Mouse (Mus musculus) lung, adult 10 weeks (tissue): ENCODE results near the gene Cdiptos. TPM values are rescaled to one million over a fixed set of nuclear protein-coding genes. Genes with fewer than 3 reads are reported as not detected.

Experiments used
- polyA plus RNA-seq: library from polyadenylated mRNA; stranded (reverse); fragments of 350-450 nt; fragmentation: Illumina TruSeq; extraction: RNeasy Lipid Tissue Mini Kit (QIAGEN cat#74804); gene quantifications from one replicate; pipeline ENCODE4 v1.2.3, GENCODE M21; 2014; ENCODE audit warnings: low read depth, low replicate concordance; ENCODE audit not compliant: insufficient read depth

Gene Cdiptos
- 4.1 TPM for polyA plus RNA-seq

GRCm38 (mm10) chr7:126975950-126976866 lies at the start of gene Cdiptos:
TSS of gene Cdiptos (minus strand) at chr7:126976098.

GRCm38 (mm10) chr7:127020901-127021562 lies 45.1 kb upstream of the Cdiptos start, which contains the start of the genes Gm42742 and Prrt2:
TSS of gene Gm42742 (minus strand) at chr7:127021097.
TSS of gene Prrt2 (minus strand) at chr7:127021211.

GRCm38 (mm10) chr7:127016971-127017949 lies 41.4 kb upstream of the Cdiptos start, which contains the start of gene Pagr1a:
TSS of gene Pagr1a (minus strand) at chr7:127017352.

GRCm38 (mm10) chr7:127016481-127016485 lies 40.4 kb upstream of the Cdiptos start, which contains the start of gene Pagr1b:
TSS of gene Pagr1b (minus strand) at chr7:127016484.

GRCm38 (mm10) chr7:127014320-127014719 lies 38.4 kb upstream of the Cdiptos start, which contains the start of gene Mvp:
TSS of gene Mvp (minus strand) at chr7:127014621.

GRCm38 (mm10) chr7:126975893-126975949 lies 177 bp downstream of the Cdiptos start, which contains the start of gene Cdipt:
TSS of gene Cdipt (plus strand) at chr7:126975914.

GRCm38 (mm10) chr7:126949793-126950646 lies 25.9 kb downstream of the Cdiptos start, which contains the start of gene Sez6l2:
TSS of gene Sez6l2 (plus strand) at chr7:126950563.

GRCm38 (mm10) chr7:126949403-126949792 lies 26.5 kb downstream of the Cdiptos start, which contains the start of gene Asphd1:
TSS of gene Asphd1 (minus strand) at chr7:126949582.

GRCm38 (mm10) chr7:126928384-126929037 lies 47.4 kb downstream of the Cdiptos start, which contains the start of gene Kctd13:
TSS of gene Kctd13 (plus strand) at chr7:126928879.

GRCm38 (mm10) chr7:126922624-126923060 lies 53.3 kb downstream of the Cdiptos start, which contains the start of gene Tmem219:
TSS of gene Tmem219 (minus strand) at chr7:126922917.

Other genes with a start within 250 kb of the Cdiptos start
- gene Mapk3, start 216.5 kb downstream of the Cdiptos start, polyA plus RNA-seq, result 260 TPM
- 7.1 TPM for gene Gdpd3, start 209.8 kb downstream of the Cdiptos start, polyA plus RNA-seq
- gene Ypel3, start 199.1 kb downstream of the Cdiptos start, polyA plus RNA-seq, result 159 TPM
- 1.3 TPM for gene Tbx6, start 194.6 kb downstream of the Cdiptos start, polyA plus RNA-seq
- gene Ppp4c, start 183.6 kb downstream of the Cdiptos start, polyA plus RNA-seq, result 98.9 TPM
- 1.8 TPM for gene Fam57b, start 178.4 kb downstream of the Cdiptos start, polyA plus RNA-seq
- not detected for gene 4930451I11Rik, start 144.5 kb downstream of the Cdiptos start, polyA plus RNA-seq
- 0.11 TPM for gene Doc2a, start 128.7 kb downstream of the Cdiptos start, polyA plus RNA-seq
- 7.5 TPM for gene Hirip3, start 114.1 kb downstream of the Cdiptos start, polyA plus RNA-seq
- 48.2 TPM for gene Ino80e, start 113.7 kb downstream of the Cdiptos start, polyA plus RNA-seq
- 60.3 TPM for gene Taok2, start 91.4 kb downstream of the Cdiptos start, polyA plus RNA-seq
- 57.2 TPM for gene Tmem219, start 53.2 kb downstream of the Cdiptos start, polyA plus RNA-seq
- 6.6 TPM for gene Kctd13, start 47.2 kb downstream of the Cdiptos start, polyA plus RNA-seq
- not detected for gene Asphd1, start 26.5 kb downstream of the Cdiptos start, polyA plus RNA-seq
- gene Sez6l2, start 25.5 kb downstream of the Cdiptos start, polyA plus RNA-seq, result 0.34 TPM
- gene Cdipt, start 184 bp downstream of the Cdiptos start, polyA plus RNA-seq, result 102 TPM
- 46.3 TPM for gene Mvp, start 38.5 kb upstream of the Cdiptos start, polyA plus RNA-seq
- not detected for gene Pagr1b, start 40.4 kb upstream of the Cdiptos start, polyA plus RNA-seq
- gene Pagr1a, start 41.3 kb upstream of the Cdiptos start, polyA plus RNA-seq, result 10.9 TPM
- gene Gm42742, start 45.0 kb upstream of the Cdiptos start, polyA plus RNA-seq, result 24.7 TPM
- 0.74 TPM for gene Prrt2, start 45.1 kb upstream of the Cdiptos start, polyA plus RNA-seq
- 57.2 TPM for gene Maz, start 50.9 kb upstream of the Cdiptos start, polyA plus RNA-seq
- gene Kif22, start 66.4 kb upstream of the Cdiptos start, polyA plus RNA-seq, result 0.95 TPM
- not detected for gene Zg16, start 111.2 kb upstream of the Cdiptos start, polyA plus RNA-seq
- gene AI467606, start 115.3 kb upstream of the Cdiptos start, polyA plus RNA-seq, result 23.2 TPM
- gene Qprt, start 146.1 kb upstream of the Cdiptos start, polyA plus RNA-seq, result 0.22 TPM
- gene Spn, start 161.7 kb upstream of the Cdiptos start, polyA plus RNA-seq, result 10.0 TPM
- gene Cd2bp2, start 220.0 kb upstream of the Cdiptos start, polyA plus RNA-seq, result 33.6 TPM
- 16.9 TPM for gene Tbc1d10b, start 232.4 kb upstream of the Cdiptos start, polyA plus RNA-seq
- 4.2 TPM for gene Mylpf, start 232.8 kb upstream of the Cdiptos start, polyA plus RNA-seq